Mouse (Mus musculus) ES-Bruce4 (cell line): ENCODE results near the gene Ryr3. TPM values are rescaled to one million over a fixed set of nuclear protein-coding genes. Genes with fewer than 3 reads are reported as not detected.

Experiments used
- H3K27ac ChIP-seq: 2 replicates; pipeline ENCODE4 v1.5.1; 2012; ENCODE audit warnings: low read length, inconsistent platforms; ENCODE audit not compliant: insufficient read depth
- H3K27me3 ChIP-seq: 2 replicates; pipeline ENCODE4 v1.6.1; 2012; ENCODE audit warnings: mild to moderate bottlenecking, low read length, inconsistent platforms; ENCODE audit not compliant: control insufficient read depth, poor library complexity, insufficient read depth, severe bottlenecking
- H3K36me3 ChIP-seq: 2 replicates; pipeline ENCODE4 v1.6.1; 2012; ENCODE audit warnings: inconsistent platforms, mild to moderate bottlenecking, low read length, moderate library complexity; ENCODE audit not compliant: control insufficient read depth, poor library complexity, insufficient read depth, severe bottlenecking
- H3K4me1 ChIP-seq: one replicate; pipeline ENCODE4 v1.8.1; 2011; ENCODE audit warnings: low read length; ENCODE audit not compliant: control insufficient read depth, insufficient read depth
- H3K4me3 ChIP-seq: 2 replicates; pipeline ENCODE4 v1.5.1; 2011; ENCODE audit warnings: low read depth, mild to moderate bottlenecking, low read length
- H3K9ac ChIP-seq: 2 replicates; pipeline ENCODE4 v1.6.1; 2012; ENCODE audit warnings: low read depth, mild to moderate bottlenecking, inconsistent platforms; ENCODE audit not compliant: poor library complexity, severe bottlenecking
- H3K9me3 ChIP-seq: replicated peaks from 2 replicates; pipeline ENCODE4 v1.6.1; 2012; ENCODE audit warnings: mild to moderate bottlenecking, low read length, inconsistent platforms; ENCODE audit not compliant: control insufficient read depth, poor library complexity, insufficient read depth, severe bottlenecking
- CTCF ChIP-seq: IDR thresholded peaks from one replicate; pipeline ENCODE4 v1.8.1; 2011; ENCODE audit warnings: low read depth, low read length
- EP300 ChIP-seq: IDR thresholded peaks from 2 replicates; pipeline ENCODE4 v1.6.1; 2011; ENCODE audit warnings: low read depth, low read length; ENCODE audit not compliant: insufficient read depth
- POLR2A ChIP-seq: IDR thresholded peaks from one replicate; pipeline ENCODE4 v1.8.1; 2011; ENCODE audit warnings: low read length; ENCODE audit not compliant: insufficient read depth
- polyA plus RNA-seq: library from polyadenylated mRNA; stranded (reverse); fragments of >200 nt; gene quantifications from 2 replicates; pipeline ENCODE4 v1.2.4, GENCODE M21; 2011; ENCODE audit warnings: low read depth; ENCODE audit not compliant: missing spikeins, insufficient read depth, insufficient read length

Gene Ryr3
- polyA plus RNA-seq, 1 experiment: 0.06 TPM

DNA sequence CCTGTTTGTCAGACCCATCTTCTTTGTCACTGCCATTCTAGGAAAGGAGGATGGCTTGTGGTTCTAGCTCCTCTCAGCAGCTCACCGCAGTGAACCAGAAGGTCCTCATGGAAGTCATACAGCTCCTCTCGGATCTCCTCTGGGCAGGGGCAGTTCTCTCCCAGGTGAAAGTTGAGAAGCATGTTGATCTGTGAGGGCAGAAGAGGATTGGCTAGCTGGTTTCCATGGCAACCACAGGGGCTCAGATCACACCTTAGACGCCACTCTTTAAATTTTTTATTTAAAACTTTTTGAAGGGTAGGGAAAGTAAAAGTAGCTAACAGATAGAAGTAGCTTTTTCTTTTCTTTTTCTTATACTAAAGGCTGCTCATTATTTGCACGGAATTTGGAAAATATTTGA lies 390.3 kb downstream of the Ryr3 start:
- Histone ChIP-seq H3K9ac (no peak overlapping the region), H3K9me3 (no peaks in the 10 kb centered on the region), H3K27me3 (no peaks in the 10 kb centered on the region), H3K4me3 (no peak overlapping the region), H3K36me3 (no peaks in the 10 kb centered on the region), H3K27ac (no peak overlapping the region), H3K4me1 (no peaks in the 10 kb centered on the region)
- TF ChIP-seq EP300 (no peak), POLR2A (no peak), CTCF (no peak)

DNA sequence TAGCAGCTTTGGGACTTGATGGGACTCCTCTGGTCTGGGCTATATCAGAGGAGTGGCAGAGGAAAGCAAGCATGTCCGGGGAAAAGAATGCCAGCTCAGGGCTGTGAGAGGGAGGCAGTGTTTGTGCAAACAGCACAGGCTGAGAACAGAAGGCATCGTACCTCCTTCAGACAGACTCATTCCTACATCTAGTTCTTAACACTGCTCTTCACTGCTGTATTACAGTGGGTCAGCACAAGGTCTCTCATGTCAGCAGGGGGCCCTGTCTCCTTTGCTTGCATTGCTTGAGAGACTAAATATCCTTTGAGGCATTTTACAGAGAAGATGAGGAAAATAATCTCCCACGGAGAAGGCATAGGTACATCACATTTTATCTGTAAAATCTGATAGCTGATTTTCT lies 394.2 kb downstream of the Ryr3 start:
- H3K9ac ChIP-seq: no peak overlapping the region
- no peaks in the 10 kb centered on the region for H3K9me3 ChIP-seq
- no peaks in the 10 kb centered on the region for H3K36me3 ChIP-seq
- TF ChIP-seq EP300: no peak
- no peak for TF ChIP-seq CTCF
- TF ChIP-seq POLR2A: no peak
- H3K4me3 ChIP-seq: no peak overlapping the region
- no peaks in the 10 kb centered on the region for H3K4me1 ChIP-seq
- no peak overlapping the region for H3K27ac ChIP-seq
- no peaks in the 10 kb centered on the region for H3K27me3 ChIP-seq

DNA sequence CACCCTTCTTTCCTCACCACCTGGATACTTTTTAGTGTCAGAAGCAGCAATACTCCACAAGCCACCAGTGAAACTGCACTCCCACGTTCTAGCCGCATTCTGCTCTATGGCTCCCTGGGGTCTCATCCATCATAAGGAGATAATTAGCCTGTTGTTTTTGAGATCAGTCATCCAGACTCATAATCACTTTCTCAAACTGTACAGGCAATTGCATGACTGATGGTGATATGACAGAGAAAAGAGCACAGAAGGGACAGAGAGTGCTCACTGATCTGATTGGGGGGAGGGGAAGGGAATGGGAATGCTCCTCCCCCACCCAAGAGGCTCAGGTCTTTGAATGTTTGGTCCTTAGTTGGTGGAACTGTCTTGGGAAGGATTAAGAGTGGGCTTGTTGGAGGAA lies 397.8 kb downstream of the Ryr3 start:
- no peak overlapping the region for H3K4me3 ChIP-seq
- TF ChIP-seq POLR2A (no peak), EP300 (no peak), CTCF (no peak)
- H3K9ac ChIP-seq: no peak overlapping the region

DNA sequence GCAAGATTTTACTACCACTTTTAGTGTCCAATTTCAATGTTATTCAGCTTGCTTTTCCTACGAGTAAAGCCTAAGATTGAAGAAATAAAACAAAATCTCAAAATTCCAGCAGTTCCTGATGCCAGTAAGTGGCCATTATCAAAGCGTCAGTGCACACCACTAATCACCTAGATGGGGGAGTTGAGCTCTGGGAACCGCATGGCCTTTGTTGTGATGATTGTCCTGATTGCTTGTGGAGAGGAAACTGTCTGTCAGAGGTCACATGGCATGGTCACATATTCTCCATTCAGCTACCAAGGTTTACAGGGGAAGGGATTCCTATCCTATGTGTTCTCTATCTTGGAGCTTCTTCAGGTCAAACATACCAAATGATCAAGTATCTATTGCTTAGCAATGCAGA lies 399.9 kb downstream of the Ryr3 start:
- Histone ChIP-seq H3K9ac (no peak overlapping the region), H3K27ac (no peak overlapping the region), H3K4me1 (no peaks in the 10 kb centered on the region), H3K4me3 (no peak overlapping the region), H3K27me3 (no peaks in the 10 kb centered on the region), H3K36me3 (no peaks in the 10 kb centered on the region), H3K9me3 (no peaks in the 10 kb centered on the region)
- TF ChIP-seq EP300: no peak
- no peak for TF ChIP-seq CTCF
- TF ChIP-seq POLR2A: no peak

More for the DNA sequence above, 397.8 kb downstream of the Ryr3 start:
- H3K36me3 ChIP-seq: no peaks in the 10 kb centered on the region
- no peaks in the 10 kb centered on the region for H3K27me3 ChIP-seq
- no peaks in the 10 kb centered on the region for H3K4me1 ChIP-seq
- H3K9me3 ChIP-seq: no peaks in the 10 kb centered on the region
- no peak overlapping the region for H3K27ac ChIP-seq

DNA sequence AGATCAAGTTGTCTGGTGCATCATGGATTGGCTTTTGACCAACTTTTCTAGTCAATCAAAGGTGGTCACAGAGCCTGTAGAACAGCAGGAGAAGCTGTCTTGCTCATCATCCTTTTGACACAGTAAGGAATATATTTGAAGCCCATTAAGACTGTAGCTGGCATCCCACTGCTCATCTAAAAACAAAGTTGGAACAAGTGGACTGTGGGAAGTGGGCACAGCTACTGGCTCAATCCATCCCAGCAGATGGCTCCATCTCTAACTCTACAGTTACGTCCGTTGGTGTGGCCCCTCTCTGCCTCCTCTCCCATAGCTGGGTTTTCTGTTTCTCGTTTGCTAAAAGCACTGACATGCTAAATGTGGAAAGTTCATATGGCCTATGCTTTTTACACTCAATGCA lies 400.9 kb downstream of the Ryr3 start:
- Histone ChIP-seq H3K4me1 (no peaks in the 10 kb centered on the region), H3K4me3 (no peak overlapping the region), H3K27me3 (no peaks in the 10 kb centered on the region), H3K9me3 (no peaks in the 10 kb centered on the region), H3K9ac (no peak overlapping the region), H3K27ac (no peak overlapping the region), H3K36me3 (no peaks in the 10 kb centered on the region)
- no peak for TF ChIP-seq POLR2A
- no peak for TF ChIP-seq EP300
- no peak for TF ChIP-seq CTCF

DNA sequence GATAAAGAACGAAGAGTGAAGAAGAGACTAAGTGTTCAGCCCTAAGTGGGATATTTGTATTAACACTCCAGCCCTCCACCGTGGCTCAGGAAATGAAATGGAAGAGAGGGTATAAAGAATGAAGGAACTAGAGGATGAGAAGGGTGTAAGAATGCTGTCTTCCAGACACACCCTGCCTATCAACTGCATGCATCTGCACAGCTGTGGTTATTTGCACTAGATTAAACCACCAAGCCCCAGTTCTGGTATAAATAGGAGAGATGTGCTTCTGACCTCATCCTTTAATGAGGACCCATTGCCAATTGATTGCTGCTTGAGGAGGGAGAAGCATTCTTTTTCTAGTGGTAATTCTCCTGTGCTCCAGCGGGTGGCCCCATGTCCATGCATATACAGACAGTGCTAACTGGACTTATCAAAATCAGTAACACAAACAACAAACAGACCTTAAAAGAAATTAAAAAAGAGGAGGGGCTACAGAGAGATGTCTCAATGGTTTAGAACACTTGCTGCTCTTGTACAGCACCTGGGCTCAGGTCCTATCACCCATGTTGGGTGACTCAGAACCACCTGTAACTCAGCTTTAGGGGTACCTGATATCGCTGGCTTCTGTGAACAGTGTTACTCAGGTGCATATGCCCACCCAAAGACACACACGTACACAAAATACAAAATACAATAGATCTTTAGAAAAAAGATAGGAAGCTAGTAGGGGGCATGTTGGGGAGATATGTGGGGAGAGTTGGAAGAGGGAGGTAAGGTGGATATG lies 404.1 kb downstream of the Ryr3 start:
- no peak overlapping the region for H3K27ac ChIP-seq
- TF ChIP-seq POLR2A: no peak
- TF ChIP-seq EP300: no peak
- no peak for TF ChIP-seq CTCF
- H3K4me3 ChIP-seq: no peak overlapping the region
- no peak overlapping the region for H3K9ac ChIP-seq
- no peaks in the 10 kb centered on the region for H3K36me3 ChIP-seq
- H3K27me3 ChIP-seq: no peaks in the 10 kb centered on the region
- H3K4me1 ChIP-seq: no peaks in the 10 kb centered on the region
- H3K9me3 ChIP-seq: no peaks in the 10 kb centered on the region
